Mouse (Mus musculus): Measurements from ENCODE around the gene Nyap1. TPM values are rescaled to one million over a fixed set of nuclear protein-coding genes. Genes with fewer than 3 reads are reported as not detected.

The Nyap1 gene
- polyA plus RNA-seq, 1 experiment from 2014 or later, result 1.2 TPM

DNA sequence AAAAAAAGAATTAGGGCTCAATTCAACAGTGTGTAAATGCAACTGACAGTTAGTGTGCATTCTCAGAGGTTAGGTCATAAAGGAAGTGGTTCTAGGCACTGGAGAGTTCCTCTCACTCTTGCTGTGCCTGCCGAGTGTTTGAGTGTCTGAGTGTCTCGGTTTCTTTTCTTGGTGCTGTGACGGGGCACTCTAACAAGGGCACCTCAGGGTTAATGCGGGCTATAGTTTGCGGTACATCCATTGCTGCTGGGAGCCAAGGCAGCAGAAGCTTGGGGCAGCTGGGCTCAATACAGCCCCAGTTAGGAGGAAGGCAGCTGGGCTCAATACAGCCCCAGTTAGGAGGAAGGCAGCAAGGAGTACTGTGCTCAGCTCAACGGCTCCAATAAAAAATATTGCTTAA lies 36.2 kb downstream of the Nyap1 start:
- no peak overlapping the region for H3K27ac ChIP-seq (replicated peaks; ENCODE audit: low read depth, low read length)
- H3K4me2 ChIP-seq (ENCODE audit: low read depth, severe bottlenecking), result no peak overlapping the region
- no peaks in the 10 kb centered on the region for H3K36me3 ChIP-seq (ENCODE audit: control insufficient read depth, insufficient read depth, low read length)
- 60% methylated on average over 6 of the region's 6 CpGs for WGBS
- H3K9ac ChIP-seq (ENCODE audit: low read length), result no peak overlapping the region
- no peak for DNase-seq (ENCODE audit: low spot score)
- no peak overlapping the region for H3K4me3 ChIP-seq (ENCODE audit: low read depth, low read length)
- no peaks in the 10 kb centered on the region for H3K27me3 ChIP-seq (ENCODE audit: control insufficient read depth, insufficient read depth, low read length)
- no peaks in the 10 kb centered on the region for H3K9me3 ChIP-seq (ENCODE audit: control insufficient read depth, low read length)
- no peak for ATAC-seq (ENCODE audit: insufficient number of reproducible peaks, low FRiP score, low TSS enrichment, low read depth)
- no peaks in the 10 kb centered on the region for H3K4me1 ChIP-seq (ENCODE audit: control insufficient read depth, insufficient read depth, low read length)

DNA sequence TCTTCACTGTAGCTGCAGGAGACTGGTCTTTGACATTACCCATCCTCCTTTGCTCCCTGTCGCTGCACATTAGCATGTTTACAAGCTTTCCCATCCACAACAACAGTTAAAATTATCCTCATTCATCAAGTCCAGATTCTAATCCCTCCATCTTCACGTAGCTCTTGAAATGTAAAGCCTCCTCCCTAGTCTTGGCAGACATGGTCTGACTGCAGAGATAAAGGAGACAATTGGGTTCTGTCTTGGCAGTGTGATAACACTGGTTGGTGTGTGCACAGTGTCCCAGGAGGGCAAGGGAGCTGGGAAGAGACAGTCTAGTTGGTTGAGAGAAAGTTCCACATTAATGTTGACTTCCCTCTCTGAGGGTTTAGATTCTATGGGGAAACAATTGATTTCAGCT lies 41.6 kb downstream of the Nyap1 start:
- no peak for ATAC-seq (ENCODE audit: insufficient number of reproducible peaks, low FRiP score, low TSS enrichment, low read depth)
- Histone ChIP-seq H3K27me3 (ENCODE audit: control insufficient read depth, insufficient read depth, low read length) (no peaks in the 10 kb centered on the region), H3K36me3 (ENCODE audit: control insufficient read depth, insufficient read depth, low read length) (no peaks in the 10 kb centered on the region), H3K27ac (replicated peaks; ENCODE audit: low read depth, low read length) (no peak overlapping the region), H3K9ac (ENCODE audit: low read length) (no peak overlapping the region), H3K4me2 (ENCODE audit: low read depth, severe bottlenecking) (no peak overlapping the region), H3K4me3 (ENCODE audit: low read depth, low read length) (no peak overlapping the region), H3K4me1 (ENCODE audit: control insufficient read depth, insufficient read depth, low read length) (no peaks in the 10 kb centered on the region), H3K9me3 (ENCODE audit: control insufficient read depth, low read length) (no peaks in the 10 kb centered on the region)
- DNase-seq (ENCODE audit: low spot score), result no peak
- WGBS, result 63% methylated on average over 2 of the region's 2 CpGs

DNA sequence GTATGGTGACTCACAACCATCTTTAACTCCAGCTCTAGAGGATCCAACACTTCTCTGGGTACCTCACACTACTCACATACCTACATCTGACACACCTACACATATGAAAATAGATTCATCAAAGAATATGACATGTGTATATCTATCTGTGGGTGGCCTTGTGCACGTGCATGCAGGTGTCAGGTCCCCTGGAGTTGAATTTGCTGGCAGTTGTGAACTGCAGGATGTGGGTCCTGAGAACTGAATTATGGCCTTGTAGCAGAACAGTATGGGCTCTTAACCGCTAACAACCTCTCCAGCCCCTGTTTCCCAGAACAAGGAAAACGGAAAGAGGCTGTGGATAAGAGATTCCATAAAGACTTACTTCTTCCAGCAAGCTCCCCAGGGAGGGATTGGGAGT lies 42.3 kb downstream of the Nyap1 start:
- H3K9ac ChIP-seq (ENCODE audit: low read length), result no peak overlapping the region
- H3K4me1 ChIP-seq (ENCODE audit: control insufficient read depth, insufficient read depth, low read length), result no peaks in the 10 kb centered on the region
- no peak overlapping the region for H3K27ac ChIP-seq (replicated peaks; ENCODE audit: low read depth, low read length)
- no peak overlapping the region for H3K4me3 ChIP-seq (ENCODE audit: low read depth, low read length)
- H3K9me3 ChIP-seq (ENCODE audit: control insufficient read depth, low read length), result no peaks in the 10 kb centered on the region
- DNase-seq (ENCODE audit: low spot score) (no peak), ATAC-seq (ENCODE audit: insufficient number of reproducible peaks, low FRiP score, low TSS enrichment, low read depth) (no peak)
- no peak overlapping the region for H3K4me2 ChIP-seq (ENCODE audit: low read depth, severe bottlenecking)
- H3K36me3 ChIP-seq (ENCODE audit: control insufficient read depth, insufficient read depth, low read length), result no peaks in the 10 kb centered on the region
- H3K27me3 ChIP-seq (ENCODE audit: control insufficient read depth, insufficient read depth, low read length), result no peaks in the 10 kb centered on the region
- WGBS, result 67% methylated on average over 3 of the region's 3 CpGs

- H3K27me3 ChIP-seq (ENCODE audit: control insufficient read depth, insufficient read depth, low read length), result no peaks in the 10 kb centered on the region
- H3K27ac ChIP-seq (replicated peaks; ENCODE audit: low read depth, low read length), result no peak overlapping the region
- DNase-seq (ENCODE audit: low spot score) (no peak), ATAC-seq (ENCODE audit: insufficient number of reproducible peaks, low FRiP score, low TSS enrichment, low read depth) (no peak)
- no peaks in the 10 kb centered on the region for H3K9me3 ChIP-seq (ENCODE audit: control insufficient read depth, low read length)
- 84% methylated on average over 4 of the region's 4 CpGs for WGBS
- no peaks in the 10 kb centered on the region for H3K36me3 ChIP-seq (ENCODE audit: control insufficient read depth, insufficient read depth, low read length)
- no peak overlapping the region for H3K4me2 ChIP-seq (ENCODE audit: low read depth, severe bottlenecking)
- no peak overlapping the region for H3K9ac ChIP-seq (ENCODE audit: low read length)
- no peaks in the 10 kb centered on the region for H3K4me1 ChIP-seq (ENCODE audit: control insufficient read depth, insufficient read depth, low read length)
- H3K4me3 ChIP-seq (ENCODE audit: low read depth, low read length), result no peak overlapping the region
Observed at GRCm38 (mm10) chr5:137695930-137696329, 45.5 kb downstream of the Nyap1 start.

DNA sequence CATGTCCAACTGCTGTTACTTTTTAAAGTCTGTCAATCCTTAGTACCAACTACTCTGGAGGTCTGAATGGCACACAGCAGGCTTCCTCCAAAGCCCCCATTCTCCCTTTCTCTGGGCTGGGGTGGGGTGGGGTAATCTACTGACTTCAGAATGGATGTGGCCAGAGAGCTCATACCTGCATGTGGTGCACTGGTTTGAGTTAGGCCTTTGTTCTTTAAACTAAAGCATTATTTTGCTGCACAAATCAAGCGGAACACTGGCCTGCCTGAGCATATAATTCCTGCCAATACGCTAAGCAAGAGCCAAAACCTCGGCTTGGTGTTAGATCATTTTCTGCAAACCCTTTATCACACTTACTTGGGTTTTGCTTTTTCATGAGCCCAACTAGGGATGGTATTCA lies 46.6 kb downstream of the Nyap1 start:
- Histone ChIP-seq H3K4me1 (ENCODE audit: control insufficient read depth, insufficient read depth, low read length) (no peaks in the 10 kb centered on the region), H3K27ac (replicated peaks; ENCODE audit: low read depth, low read length) (no peak overlapping the region), H3K9ac (ENCODE audit: low read length) (no peak overlapping the region), H3K4me3 (ENCODE audit: low read depth, low read length) (no peak overlapping the region), H3K4me2 (ENCODE audit: low read depth, severe bottlenecking) (no peak overlapping the region), H3K27me3 (ENCODE audit: control insufficient read depth, insufficient read depth, low read length) (no peaks in the 10 kb centered on the region), H3K9me3 (ENCODE audit: control insufficient read depth, low read length) (no peaks in the 10 kb centered on the region), H3K36me3 (ENCODE audit: control insufficient read depth, insufficient read depth, low read length) (no peaks in the 10 kb centered on the region)
- ATAC-seq (ENCODE audit: insufficient number of reproducible peaks, low FRiP score, low TSS enrichment, low read depth) (no peak), DNase-seq (ENCODE audit: low spot score) (no peak)
- WGBS, result 94% methylated on average over 3 of the region's 3 CpGs

DNA sequence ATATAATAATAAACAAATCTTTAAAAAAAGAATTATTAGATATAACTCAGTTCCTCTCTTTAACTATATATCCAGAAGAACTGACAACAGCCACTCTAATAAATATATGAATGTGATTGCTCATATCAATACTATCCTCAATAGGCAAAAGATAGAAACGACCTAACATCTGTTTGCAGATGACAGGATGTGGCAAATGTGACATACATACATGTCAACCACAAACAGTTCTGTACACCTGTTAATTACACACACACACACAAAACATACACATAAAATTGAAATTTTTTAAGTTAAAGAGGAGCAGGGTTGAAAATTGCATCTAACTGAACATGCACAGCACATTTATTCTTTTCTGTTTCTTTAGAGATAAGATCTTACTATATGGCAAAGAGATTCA lies 49.5 kb downstream of the Nyap1 start:
- WGBS, result 73% methylated on average over 1 of the region's 1 CpGs
- H3K9me3 ChIP-seq (ENCODE audit: control insufficient read depth, low read length), result no peaks in the 10 kb centered on the region
- H3K4me2 ChIP-seq (ENCODE audit: low read depth, severe bottlenecking), result no peak overlapping the region
- no peak overlapping the region for H3K4me3 ChIP-seq (ENCODE audit: low read depth, low read length)
- H3K27me3 ChIP-seq (ENCODE audit: control insufficient read depth, insufficient read depth, low read length), result no peaks in the 10 kb centered on the region
- no peaks in the 10 kb centered on the region for H3K36me3 ChIP-seq (ENCODE audit: control insufficient read depth, insufficient read depth, low read length)
- H3K4me1 ChIP-seq (ENCODE audit: control insufficient read depth, insufficient read depth, low read length), result no peaks in the 10 kb centered on the region
- H3K9ac ChIP-seq (ENCODE audit: low read length), result no peak overlapping the region
- no peak overlapping the region for H3K27ac ChIP-seq (replicated peaks; ENCODE audit: low read depth, low read length)
- no peak for DNase-seq (ENCODE audit: low spot score)
- no peak for ATAC-seq (ENCODE audit: insufficient number of reproducible peaks, low FRiP score, low TSS enrichment, low read depth)

GRCm38 (mm10) chr5:137690531-137690930 lies 50.9 kb downstream of the Nyap1 start:
- WGBS, result 64% methylated on average over 9 of the region's 9 CpGs
- no peak overlapping the region for H3K4me3 ChIP-seq (ENCODE audit: low read depth, low read length)
- no peaks in the 10 kb centered on the region for H3K9me3 ChIP-seq (ENCODE audit: control insufficient read depth, low read length)
- ATAC-seq (ENCODE audit: insufficient number of reproducible peaks, low FRiP score, low TSS enrichment, low read depth) (no peak), DNase-seq (ENCODE audit: low spot score) (no peak)
- H3K36me3 ChIP-seq (ENCODE audit: control insufficient read depth, insufficient read depth, low read length), result no peaks in the 10 kb centered on the region
- H3K9ac ChIP-seq (ENCODE audit: low read length), result no peak overlapping the region
- no peaks in the 10 kb centered on the region for H3K4me1 ChIP-seq (ENCODE audit: control insufficient read depth, insufficient read depth, low read length)
- no peak overlapping the region for H3K4me2 ChIP-seq (ENCODE audit: low read depth, severe bottlenecking)
- no peaks in the 10 kb centered on the region for H3K27me3 ChIP-seq (ENCODE audit: control insufficient read depth, insufficient read depth, low read length)
- no peak overlapping the region for H3K27ac ChIP-seq (replicated peaks; ENCODE audit: low read depth, low read length)

- 87% methylated on average over 3 of the region's 3 CpGs for WGBS
- no peak for DNase-seq (ENCODE audit: low spot score)
- Histone ChIP-seq H3K4me2 (ENCODE audit: low read depth, severe bottlenecking) (no peak overlapping the region), H3K4me1 (ENCODE audit: control insufficient read depth, insufficient read depth, low read length) (no peaks in the 10 kb centered on the region), H3K9me3 (ENCODE audit: control insufficient read depth, low read length) (no peaks in the 10 kb centered on the region), H3K27me3 (ENCODE audit: control insufficient read depth, insufficient read depth, low read length) (no peaks in the 10 kb centered on the region), H3K9ac (ENCODE audit: low read length) (no peak overlapping the region), H3K36me3 (ENCODE audit: control insufficient read depth, insufficient read depth, low read length) (no peaks in the 10 kb centered on the region), H3K4me3 (ENCODE audit: low read depth, low read length) (no peak overlapping the region), H3K27ac (replicated peaks; ENCODE audit: low read depth, low read length) (no peak overlapping the region)
- no peak for ATAC-seq (ENCODE audit: insufficient number of reproducible peaks, low FRiP score, low TSS enrichment, low read depth)
Observed at GRCm38 (mm10) chr5:137689974-137690373, 51.4 kb downstream of the Nyap1 start.

GRCm38 (mm10) chr5:137686127-137686790 lies 55.1 kb downstream of the Nyap1 start:
- Histone ChIP-seq H3K4me1 (ENCODE audit: control insufficient read depth, insufficient read depth, low read length) (0 out of 2 replicates have a peak, but pooled peaks cover 6% of the 10 kb centered on the region), H3K4me2 (ENCODE audit: low read depth, severe bottlenecking) (no peak overlapping the region), H3K9me3 (ENCODE audit: control insufficient read depth, low read length) (no peaks in the 10 kb centered on the region), H3K9ac (ENCODE audit: low read length) (no peak overlapping the region), H3K36me3 (ENCODE audit: control insufficient read depth, insufficient read depth, low read length) (no peaks in the 10 kb centered on the region), H3K4me3 (ENCODE audit: low read depth, low read length) (no peak overlapping the region), H3K27ac (replicated peaks; ENCODE audit: low read depth, low read length) (no peak overlapping the region), H3K27me3 (ENCODE audit: control insufficient read depth, insufficient read depth, low read length) (no peaks in the 10 kb centered on the region)
- WGBS, result 79% methylated on average over 6 of the region's 6 CpGs
- no peak for ATAC-seq (ENCODE audit: insufficient number of reproducible peaks, low FRiP score, low TSS enrichment, low read depth)
- DNase-seq (ENCODE audit: low spot score), result no peak
